Mouse (Mus musculus): ENCODE results near the gene Xrn1.
"Not testable (repeated sequence)": the region's sequence is repeated elsewhere in the genome, so short reads cannot be mapped to it uniquely, and the experiment has no call there.

Xrn1 gene

DNA sequence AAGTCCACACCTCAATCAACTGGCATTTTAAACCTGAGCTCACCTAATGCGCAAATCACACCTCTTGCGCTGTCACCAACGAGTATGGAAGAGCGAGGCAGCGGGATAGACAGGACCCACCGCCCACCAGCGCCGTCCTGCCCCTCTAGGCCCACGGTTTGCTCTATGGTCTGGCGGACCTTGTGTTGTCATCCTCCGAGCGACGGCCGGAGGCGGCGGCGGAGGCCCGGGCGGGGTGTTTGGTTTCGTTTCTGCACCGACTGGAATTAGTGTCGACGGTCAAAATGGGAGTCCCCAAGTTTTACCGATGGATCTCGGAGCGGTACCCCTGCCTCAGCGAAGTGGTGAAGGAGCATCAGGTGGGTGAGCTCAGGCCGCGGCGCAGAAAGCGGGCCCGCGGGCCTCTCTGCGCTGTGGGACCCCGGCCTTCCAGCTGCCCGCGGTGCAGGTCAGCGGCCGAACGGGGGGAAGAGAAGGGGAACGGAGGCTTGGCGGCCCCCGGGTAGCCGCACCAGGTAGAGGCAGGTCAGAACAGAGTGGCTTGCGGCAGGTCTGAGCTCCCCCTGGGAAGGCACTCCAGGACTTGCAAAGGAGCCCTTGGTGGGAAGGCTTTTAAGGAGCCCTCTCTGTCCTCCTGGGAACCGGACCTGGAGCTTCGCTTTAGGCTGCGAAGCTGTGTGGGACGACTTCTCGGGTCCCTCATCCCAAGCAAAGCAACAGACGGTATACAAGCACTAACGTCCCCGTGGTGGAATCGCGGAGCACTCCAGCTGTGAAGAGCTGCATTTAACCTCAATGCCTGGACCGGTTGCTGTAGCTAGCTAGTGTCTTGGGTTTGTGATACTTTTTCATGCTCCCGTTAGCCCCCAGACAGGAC, at the start of gene Xrn1:
Gene Xrn1 (plus strand): TSS at position 176 of the 877 bp plus-strand sequence.
- peak; percentile 93 for DNase-seq (ENCODE audit: low read depth)

DNA sequence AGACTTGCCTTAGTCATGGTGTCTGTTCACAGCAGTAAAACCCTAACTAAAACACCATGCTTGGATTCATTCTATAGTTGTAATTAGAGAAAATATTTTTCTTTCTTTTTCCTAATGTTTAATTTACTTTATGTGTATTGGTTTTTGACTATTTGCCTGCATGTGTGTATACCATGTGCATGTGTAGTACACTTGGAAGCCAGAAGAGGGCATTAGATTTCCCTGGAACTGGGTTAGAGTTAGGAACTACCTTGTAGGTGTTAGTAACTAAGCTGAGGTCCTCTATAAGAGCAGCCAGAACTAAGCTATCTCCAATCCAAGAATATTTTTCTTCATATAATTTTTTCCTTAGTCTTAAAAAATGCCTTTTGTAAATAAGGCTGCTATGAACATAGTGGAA, 21.7 kb upstream of the Xrn1 start:
- no peak for DNase-seq (ENCODE audit: low read depth)

DNA sequence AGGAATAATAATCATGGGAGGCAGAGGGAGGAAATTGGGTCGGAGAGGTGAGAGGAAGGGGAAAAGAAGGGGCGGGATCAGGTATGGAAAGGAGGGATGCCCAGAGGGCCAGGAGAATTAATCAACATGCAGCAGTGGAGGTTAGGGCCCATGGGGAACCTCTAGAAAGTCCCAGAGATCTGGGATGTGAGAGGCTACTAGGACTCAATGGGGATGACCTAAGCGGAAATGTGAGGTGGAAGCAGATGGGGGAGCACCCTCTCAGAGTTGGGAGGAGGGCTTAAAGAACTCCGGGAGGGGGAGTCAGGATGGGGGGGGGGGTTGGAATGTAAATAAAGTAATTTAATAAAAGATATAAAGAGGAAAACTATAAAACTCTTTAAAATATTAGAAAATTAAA, 902 bp upstream of the Xrn1 start:
- DNase-seq (ENCODE audit: low read depth): peak; percentile 42

DNA sequence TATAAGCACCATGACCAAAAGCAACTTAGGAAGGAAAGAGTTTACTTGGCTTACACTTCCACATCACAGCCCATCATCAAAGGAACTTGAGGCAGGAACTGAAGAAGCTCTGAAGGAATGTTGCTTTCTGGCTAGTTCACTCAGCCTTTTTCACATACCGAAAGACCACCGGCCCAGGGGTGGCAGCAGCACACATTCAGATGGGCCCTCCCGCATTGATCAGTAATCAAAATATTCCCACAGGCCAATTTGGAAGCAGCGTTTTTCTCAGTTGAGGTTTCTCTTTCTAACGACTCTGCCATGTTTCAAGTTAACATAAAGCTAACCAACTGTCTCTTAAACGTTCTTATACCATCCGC, 355 bp upstream of the Xrn1 start:
- no peak for DNase-seq (ENCODE audit: low read depth)

DNA sequence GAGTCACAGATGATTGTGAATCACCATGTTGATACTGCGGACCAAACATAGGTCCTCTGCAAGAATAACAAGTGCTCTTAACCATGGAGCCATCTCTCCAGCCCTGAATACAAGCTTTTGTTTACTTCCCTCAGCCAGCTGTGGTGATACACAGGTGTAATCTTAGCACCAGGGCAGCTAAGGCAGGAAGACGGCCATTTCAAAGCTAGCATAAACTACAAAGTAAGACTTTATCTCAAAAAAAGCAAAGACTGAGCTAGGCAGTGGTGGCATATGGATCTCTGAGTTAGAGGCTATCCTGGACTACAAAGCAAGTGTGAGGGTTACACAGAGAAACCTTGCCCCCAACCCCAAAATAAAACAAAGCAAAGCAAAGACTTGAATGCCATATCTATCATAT, 3.1 kb downstream of the Xrn1 start:
- DNase-seq (ENCODE audit: low read depth): no peak

DNA sequence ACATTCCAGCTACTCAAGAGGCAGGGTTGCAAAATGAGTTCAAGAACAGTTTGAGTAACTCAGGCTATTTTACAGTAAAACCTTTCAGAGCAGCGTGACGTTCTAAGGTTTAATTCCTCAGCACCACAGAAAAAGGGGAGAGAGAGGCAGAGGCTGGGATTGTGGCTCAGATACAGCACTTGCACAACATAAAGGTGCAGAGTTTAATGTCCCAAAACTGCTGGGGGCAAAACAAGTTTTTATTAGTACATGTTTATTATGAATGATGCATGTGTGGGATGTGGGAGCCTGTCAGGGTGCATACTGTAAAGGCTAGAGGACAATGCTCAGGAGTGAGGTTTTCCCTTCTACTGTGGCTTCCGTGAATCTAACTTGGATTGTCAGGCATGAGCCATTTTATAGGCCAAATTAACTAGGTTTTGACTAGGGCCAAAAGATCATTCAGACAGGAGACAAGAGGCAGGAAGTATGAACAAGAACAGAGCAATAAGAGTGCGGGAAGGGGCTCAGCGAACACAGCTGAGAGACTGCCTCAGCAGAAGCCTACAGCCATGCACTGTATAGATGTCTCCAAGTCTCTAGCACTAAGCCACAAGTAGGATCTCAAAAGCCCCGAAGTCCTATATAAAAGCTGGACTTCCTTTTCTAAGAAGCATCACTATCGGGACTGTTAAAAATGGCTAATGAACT, 3.6 kb downstream of the Xrn1 start:
- DNase-seq (ENCODE audit: low read depth): no peak

DNA sequence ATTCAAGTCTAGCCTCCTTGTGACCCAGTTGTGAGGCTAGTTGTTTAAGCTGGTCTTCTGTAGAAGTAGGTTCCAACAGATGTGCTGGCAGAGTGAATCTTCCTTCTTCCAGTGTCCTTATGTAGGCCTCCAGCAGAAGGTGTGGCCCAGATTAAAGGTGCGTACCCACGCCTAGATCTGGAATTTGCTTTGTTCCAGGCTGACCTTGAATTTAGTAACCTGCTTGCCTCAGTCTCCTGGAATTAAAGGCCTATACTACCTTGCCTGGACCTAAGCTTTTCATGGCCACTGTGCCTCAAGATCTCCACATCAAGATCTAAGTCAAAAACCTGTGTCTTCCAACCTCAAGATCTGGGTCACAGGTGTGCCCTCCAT, 4.2 kb downstream of the Xrn1 start:
- not testable (repeated sequence) for DNase-seq (ENCODE audit: low read depth)

DNA sequence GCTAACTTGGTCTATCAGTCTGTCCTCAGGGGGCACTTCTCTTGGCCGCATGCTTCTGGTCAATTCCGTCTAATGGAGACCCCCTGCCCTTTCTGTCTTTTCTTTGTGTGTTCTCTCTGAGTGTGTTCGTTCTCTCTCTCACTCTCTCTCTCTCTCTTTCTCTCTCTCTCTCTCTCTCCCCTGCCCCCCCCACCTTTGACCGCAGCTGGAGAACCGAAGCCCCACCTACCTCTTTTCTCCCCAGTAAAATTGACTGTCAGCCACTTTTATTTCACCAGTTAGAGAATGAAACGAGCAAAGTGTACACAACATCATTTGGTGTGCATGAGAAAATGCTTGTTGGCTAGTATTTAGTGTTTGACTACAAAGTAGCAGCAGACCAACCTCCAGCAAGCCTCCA, 4.7 kb downstream of the Xrn1 start:
- DNase-seq (ENCODE audit: low read depth): no peak

DNA sequence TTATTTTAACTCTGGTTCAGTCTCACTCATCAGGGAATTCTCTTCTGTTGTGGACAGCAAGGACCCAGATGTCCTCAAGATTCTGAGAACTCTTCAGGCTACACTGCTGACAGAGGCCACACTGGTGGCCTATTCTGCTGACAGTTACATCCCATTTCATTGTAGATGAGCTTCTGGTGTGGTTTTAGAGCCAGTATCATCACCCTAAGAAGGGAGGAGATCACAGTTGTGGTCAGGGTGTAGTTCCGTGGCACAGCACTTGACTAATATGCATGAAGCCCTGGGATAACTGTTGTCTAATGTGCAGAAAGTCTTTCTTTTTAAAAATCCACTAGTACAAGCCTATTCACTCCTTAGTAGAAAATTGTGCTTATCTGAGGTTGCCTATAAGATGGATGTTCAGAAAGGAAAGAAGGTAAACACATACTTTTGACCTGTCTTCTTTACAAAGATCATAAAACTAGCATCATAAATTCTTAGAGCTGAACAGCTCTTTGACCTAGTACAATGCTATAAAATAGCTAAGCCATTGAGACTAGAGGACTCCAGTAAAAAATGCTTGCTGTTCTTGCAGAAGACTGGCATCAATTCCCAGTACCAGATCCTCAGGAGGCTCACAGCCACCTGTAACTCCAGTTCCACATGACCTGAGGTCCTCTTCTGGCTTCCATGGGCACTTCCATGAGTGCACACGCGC, 5.3 kb downstream of the Xrn1 start:
- peak; percentile 55 for DNase-seq (ENCODE audit: low read depth)

DNA sequence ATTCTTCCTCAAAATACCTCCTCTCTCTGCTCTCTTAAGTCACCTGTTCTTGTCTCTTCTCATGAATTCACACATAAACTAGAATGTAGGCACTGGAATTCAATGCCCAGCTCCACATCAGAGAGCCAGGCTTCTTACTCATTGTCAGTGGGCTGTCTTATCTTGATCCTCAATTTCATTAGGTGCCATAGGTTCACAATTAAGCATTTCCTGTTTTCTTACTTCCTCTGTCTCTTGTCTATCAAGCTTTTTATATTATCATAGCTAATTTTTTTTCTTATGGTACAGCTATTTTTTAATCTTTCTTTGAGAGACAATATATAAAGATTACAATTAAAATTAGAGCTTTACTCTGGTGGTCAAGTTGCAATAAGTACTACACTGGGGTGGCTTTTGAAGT, 6.5 kb downstream of the Xrn1 start:
- DNase-seq (ENCODE audit: low read depth): no peak

DNA sequence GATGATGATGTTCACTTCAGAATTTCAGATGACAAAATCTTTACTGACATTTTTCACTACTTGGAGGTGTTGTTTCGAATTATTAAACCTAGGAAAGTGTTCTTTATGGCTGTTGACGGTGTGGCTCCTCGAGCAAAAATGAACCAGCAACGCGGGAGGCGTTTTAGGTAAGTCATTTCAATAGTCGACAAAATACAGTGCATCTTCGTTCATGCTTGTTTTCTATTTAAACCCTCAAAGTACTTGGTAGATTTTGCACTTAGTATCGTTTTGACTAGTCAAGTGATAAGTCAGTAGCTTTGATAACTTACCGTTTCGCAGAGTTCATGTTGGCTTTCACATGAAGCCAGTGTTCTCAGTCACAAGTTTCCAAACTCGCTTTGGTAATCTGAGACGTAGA, 9.5 kb downstream of the Xrn1 start:
- DNase-seq (ENCODE audit: low read depth): no peak

DNA sequence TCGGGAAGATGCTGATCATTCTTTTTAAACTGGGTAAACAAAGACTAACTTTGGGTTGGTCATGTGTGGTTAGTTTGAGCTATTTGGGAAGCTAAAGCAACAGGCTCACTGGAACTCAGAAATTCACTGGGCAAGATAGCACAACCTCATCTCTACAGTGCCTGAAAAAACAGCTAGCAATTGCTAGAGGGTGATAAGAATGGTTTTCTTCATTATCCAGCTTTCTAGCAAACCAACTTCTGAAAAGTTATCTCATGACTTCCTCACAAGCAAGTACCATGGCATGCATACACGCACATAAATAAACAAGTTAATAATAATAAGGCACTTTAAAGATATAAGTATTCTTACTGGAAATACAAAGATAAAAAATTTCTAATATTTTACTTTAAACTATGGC, 23.7 kb downstream of the Xrn1 start:
- no peak for DNase-seq (ENCODE audit: low read depth)

DNA sequence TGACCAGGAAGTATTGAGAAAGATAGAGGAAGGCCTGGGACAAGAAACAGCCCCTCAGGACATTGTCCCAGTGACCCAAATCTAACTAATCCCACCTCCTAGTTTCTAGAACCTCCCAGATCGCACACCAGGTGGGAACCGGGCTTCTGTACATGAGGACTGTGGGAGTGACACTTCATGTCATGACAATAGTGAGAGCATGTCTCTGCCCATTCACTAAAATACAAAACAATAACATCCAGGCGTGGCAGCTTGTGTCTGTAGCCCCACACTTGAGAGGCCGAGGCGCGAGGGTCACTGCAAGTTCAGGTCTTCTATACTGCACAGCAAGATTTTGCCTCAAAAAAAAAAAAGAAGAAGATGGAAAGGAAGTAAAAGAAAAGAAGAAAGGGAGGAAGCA, 25.3 kb downstream of the Xrn1 start:
- DNase-seq (ENCODE audit: low read depth): no peak

DNA sequence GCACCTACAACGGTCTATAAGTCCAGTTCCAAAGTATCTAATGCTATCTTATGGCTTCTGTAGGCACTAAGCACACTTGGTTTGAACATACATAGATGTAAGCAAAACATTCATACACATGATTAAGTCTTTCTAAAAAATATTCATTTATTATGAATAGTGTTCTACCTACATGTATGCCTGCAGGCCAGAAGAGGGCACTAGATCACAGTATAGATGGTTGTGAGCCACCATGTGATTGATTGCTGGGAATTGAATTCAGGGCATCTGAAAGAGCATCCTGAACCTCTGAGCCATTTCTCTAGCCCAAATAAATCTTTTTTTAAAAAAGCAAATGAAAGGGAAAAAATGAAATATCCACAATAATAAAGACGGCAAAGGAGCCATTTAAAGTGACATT, 37.7 kb downstream of the Xrn1 start:
- peak; percentile 58 for DNase-seq (ENCODE audit: low read depth)

DNA sequence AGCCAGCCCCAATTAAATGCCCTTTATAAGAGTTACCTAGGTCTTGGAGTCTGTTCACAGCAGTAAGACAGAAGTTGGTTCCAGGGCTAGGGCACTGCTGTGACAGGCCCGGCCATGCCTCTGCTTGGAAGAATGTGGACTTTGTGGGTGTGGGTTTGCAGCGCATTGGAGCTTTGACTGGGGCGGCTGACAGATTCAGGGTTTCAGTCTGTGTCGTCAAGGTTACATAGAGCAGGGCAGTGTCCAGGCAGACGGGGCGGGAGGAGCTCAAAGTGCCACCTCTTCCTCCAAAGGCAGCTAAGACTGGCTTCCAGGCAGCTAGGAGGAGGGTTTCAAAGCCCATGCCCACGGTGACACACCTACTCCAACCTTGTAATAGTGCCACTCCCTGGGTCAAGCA, 49.9 kb downstream of the Xrn1 start:
- DNase-seq (ENCODE audit: low read depth): no peak

DNA sequence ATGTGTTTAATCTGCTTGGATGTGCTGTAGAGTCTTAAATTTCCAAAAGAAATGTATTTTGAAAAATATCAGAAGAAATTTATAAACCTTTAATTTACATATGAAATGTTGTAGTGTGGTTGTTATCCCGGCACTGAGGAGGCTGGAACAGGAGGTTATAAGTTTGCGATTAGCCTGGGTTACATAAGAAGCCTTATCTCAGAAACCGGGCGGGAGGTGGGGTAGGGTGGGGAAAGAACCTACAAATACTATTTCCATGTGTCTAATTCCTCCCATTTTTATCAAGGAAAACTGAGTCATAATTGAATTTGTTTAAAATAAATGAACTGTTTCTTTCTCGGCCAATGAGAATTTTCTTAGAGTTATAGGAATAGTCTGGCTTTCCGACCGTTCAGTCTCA, 56.1 kb downstream of the Xrn1 start:
- no peak for DNase-seq (ENCODE audit: low read depth)

DNA sequence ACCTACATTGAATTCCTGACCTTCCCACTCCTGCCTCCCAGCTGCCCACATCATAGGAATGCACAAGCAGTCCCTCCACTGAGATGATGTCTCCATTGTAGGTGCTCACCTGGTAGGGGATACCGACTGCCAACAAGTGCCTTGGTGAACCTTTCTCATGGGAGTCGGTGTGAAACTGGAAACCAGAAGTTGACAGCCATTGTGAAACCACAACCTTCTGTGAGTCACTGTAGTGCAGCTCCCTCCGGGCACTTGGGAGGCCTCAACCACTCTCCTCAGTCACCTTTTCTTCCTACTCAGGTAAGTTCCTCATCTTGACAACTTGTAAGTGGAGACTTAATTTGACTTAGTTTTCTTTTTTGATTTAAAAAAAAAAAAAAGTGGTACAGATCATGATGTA, 69.4 kb downstream of the Xrn1 start:
- peak; percentile 34 for DNase-seq (ENCODE audit: low read depth)

DNA sequence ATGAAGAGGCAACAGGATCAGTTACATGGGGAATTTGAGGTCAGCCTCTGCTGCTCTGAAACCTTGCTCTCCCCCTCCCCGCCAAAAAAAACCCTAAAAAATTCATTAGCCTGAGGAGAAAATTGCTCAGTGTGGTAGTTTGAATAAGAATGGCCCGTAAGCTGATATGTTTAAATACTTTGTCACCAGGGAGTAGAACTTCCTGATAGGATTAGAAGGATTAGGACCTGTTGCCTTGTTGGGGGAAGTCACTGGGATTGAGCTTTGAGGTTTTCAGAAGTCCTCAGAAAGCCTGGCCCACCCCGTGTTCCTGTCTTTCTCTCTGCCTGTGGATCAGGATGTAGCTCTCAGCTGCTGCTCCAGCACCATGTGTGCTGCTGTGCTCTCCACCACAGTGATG, 73.4 kb downstream of the Xrn1 start:
- no peak for DNase-seq (ENCODE audit: low read depth)

DNA sequence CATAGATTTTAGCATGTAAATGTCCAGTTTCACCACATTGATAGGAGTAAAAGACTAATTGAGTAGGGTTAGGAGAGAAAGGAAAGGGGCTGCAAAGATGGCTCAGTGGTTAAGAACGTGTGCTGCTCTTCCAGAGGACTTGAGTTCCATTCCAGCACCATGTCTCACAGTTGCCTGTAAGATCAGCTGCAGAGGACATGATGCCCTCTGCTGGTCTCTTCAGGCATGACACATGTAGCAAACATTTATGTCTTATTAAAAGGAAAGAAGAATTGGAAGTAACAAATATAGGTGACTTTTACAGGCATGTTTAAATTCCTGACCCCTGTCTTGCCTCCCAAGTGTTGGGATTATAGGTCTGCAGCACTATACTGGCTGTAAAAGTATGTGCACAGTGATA, 74.3 kb downstream of the Xrn1 start:
- peak; percentile 74 for DNase-seq (ENCODE audit: low read depth)

DNA sequence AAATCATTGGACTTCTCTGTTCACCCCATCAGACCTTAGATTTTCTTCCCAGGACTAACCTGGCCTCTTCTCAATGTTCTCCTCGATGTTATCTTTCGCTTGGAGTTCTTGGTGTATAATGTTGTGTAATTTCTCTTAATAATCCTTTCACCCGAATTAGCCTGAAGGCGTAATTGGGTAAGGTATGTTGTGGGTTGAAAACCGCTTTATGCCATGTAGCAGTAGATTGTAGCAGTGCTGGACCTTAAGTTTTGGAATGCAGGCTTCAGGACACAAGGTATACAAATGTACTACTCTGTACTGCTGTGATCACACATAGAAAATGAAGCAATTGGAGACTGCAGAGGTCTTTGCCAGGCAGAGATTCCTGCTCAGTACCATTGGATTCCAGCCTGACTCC, 75.3 kb downstream of the Xrn1 start:
- DNase-seq (ENCODE audit: low read depth): no peak

DNA sequence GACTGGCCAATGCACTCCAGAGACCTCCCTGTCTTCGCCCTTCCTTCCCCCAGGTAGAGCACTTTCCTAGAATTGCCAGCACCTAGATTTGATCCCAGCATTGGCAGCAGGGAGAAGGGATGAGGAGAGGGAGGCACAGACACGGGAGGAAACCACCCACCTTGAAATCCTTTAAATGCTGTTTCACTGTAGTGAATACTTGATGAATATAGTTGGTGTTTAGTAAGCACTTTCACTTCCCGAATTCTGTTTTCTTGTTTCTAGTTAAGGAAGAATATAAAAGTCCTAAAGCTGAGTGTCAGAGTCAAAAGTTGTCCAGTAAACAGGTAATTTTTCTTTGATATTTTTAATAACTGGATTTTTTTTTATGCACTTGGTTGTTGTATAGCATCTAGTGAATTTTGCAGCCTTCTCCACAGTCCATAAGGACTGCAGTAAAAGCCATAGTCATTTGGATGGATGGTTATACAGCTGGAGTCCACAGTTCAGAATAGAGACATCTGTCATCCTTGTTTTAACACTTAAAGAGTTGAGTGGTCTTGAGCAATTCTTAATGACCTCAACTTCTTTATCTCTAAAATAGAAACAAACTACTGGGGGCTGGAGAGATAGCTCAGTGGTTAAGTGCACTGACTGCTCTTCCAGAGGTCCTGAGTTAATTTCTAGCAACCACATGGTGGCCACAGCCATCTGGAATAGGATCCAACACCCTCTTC, 81.0 kb downstream of the Xrn1 start:
- no peak for DNase-seq (ENCODE audit: low read depth)

DNA sequence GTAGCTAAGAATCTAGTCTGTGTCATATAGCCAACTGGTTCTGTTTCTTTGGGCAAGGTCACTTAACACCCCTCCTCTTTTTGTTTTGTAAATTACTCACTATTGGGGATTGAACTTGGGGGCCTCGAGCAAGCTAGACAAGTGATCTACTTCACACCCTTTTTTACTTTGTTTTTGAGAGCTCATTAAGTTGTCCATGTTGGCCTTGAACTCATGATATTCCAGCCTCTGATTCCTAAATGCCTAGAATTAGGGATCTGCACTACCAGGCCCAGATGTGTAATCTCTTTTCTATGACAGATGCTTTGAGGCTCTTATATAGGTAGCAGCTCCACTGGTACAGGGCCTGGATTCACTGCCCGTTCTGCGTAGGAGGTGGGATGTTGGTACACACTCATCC, 89.7 kb downstream of the Xrn1 start:
- no peak for DNase-seq (ENCODE audit: low read depth)

DNA sequence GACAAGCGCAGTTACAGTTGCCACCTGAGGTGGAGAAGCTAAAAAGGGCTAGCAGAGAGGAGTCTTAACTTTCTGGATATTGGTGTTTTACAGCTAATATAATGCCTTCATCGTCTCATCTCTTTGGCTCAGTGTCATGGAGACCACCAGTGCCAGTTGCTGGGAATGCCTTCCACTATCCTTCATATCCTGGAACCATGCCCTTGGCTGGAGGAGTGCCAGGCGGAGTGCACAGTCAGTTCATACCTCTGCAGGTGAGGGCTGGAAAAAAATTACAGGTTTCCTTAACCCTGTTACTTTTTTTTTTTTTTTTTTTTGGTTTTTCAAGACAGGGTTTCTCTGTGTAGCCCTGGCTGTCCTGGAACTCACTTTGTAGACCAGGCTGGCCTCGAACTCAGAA, 96.9 kb downstream of the Xrn1 start:
- DNase-seq (ENCODE audit: low read depth): no peak

All from 416B (cell line).